Mouse (Mus musculus) testis, adult 2 months (tissue): ENCODE results near the gene Osbpl7. TPM values are rescaled to one million over a fixed set of nuclear protein-coding genes. Genes with fewer than 3 reads are reported as not detected.

Experiments
- H3K27ac ChIP-seq: fragments of 200-500 bp; 2 replicates; pipeline ENCODE4 v1.5.1; 2012; ENCODE audit warnings: low read depth, low read length; ENCODE audit not compliant: control insufficient read depth, insufficient read depth
- H3K27me3 ChIP-seq: fragments of 200-500 bp; 2 replicates; pipeline ENCODE4 v1.6.1; 2012; ENCODE audit warnings: mild to moderate bottlenecking, low read length, moderate library complexity; ENCODE audit not compliant: control insufficient read depth, insufficient read depth
- H3K36me3 ChIP-seq: fragments of 200-500 bp; 2 replicates; pipeline ENCODE4 v1.6.1; 2012; ENCODE audit warnings: mild to moderate bottlenecking, low read length; ENCODE audit not compliant: control insufficient read depth, insufficient read depth
- H3K4me1 ChIP-seq: fragments of 200-500 bp; 2 replicates; pipeline ENCODE4 v1.6.1; 2012; ENCODE audit warnings: low read length; ENCODE audit not compliant: control insufficient read depth, insufficient read depth
- H3K4me3 ChIP-seq: fragments of 200-500 bp; 2 replicates; pipeline ENCODE4 v1.5.1; 2012; ENCODE audit warnings: low read depth, mild to moderate bottlenecking, low read length, moderate library complexity, mixed read lengths; ENCODE audit not compliant: control insufficient read depth
- CTCF ChIP-seq: fragments of 200-500 bp; IDR thresholded peaks from 2 replicates; pipeline ENCODE4 v1.5.1; 2012; ENCODE audit warnings: low read depth, mild to moderate bottlenecking, inconsistent platforms, low read length, moderate library complexity; ENCODE audit not compliant: control insufficient read depth, insufficient read depth, insufficient replicate concordance
- POLR2A ChIP-seq: fragments of 200-500 bp; IDR thresholded peaks from 2 replicates; pipeline ENCODE4 v1.6.1; 2012; ENCODE audit warnings: low read depth, mild to moderate bottlenecking, inconsistent platforms, low read length, moderate library complexity; ENCODE audit not compliant: control insufficient read depth
- polyA plus RNA-seq: library from polyadenylated mRNA; depleted of rRNA; stranded (reverse); fragments of >200 nt; gene quantifications from 2 replicates; pipeline ENCODE4 v1.2.3, GENCODE M21; 2012

The Osbpl7 gene
- polyA plus RNA-seq, 1 experiment, result 82.3 TPM

GRCm38 (mm10) chr11:97029686-97030417 is 20.6 kb upstream of the Osbpl7 start, which contains the start of gene Scrn2:
Gene Scrn2, plus strand, starts transcription at chr11:97029938.
- peak within 1 kb of the TSS; percentile 58 for H3K27ac ChIP-seq
- peak; percentile 85 for TF ChIP-seq CTCF
- TF ChIP-seq POLR2A, result no peak; the same call in 1 of the 2 replicates

GRCm38 (mm10) chr11:97030426-97030825 is 20.0 kb upstream of the Osbpl7 start:
- peak overlapping the region; percentile 81 for H3K4me3 ChIP-seq

More at GRCm38 (mm10) chr11:97029686-97030417, 20.6 kb upstream of the Osbpl7 start, which contains the start of gene Scrn2:
- H3K4me1 ChIP-seq, result peaks cover 19% of the 10 kb centered on the region
- H3K4me3 ChIP-seq, result peak within 1 kb of the TSS; percentile 81
- H3K36me3 ChIP-seq, result no peaks in the 10 kb centered on the region
- H3K27me3 ChIP-seq, result no peaks in the 10 kb centered on the region

GRCm38 (mm10) chr11:97031977-97032376 is 18.5 kb upstream of the Osbpl7 start:
- no peaks in the 10 kb centered on the region for H3K36me3 ChIP-seq
- TF ChIP-seq CTCF (no peak), POLR2A (no peak)
- no peak overlapping the region for H3K27ac ChIP-seq
- H3K27me3 ChIP-seq, result no peaks in the 10 kb centered on the region
- H3K4me1 ChIP-seq, result peaks cover 10% of the 10 kb centered on the region
- no peak overlapping the region for H3K4me3 ChIP-seq

More at GRCm38 (mm10) chr11:97030426-97030825, 20.0 kb upstream of the Osbpl7 start:
- peaks cover 14% of the 10 kb centered on the region for H3K4me1 ChIP-seq
- TF ChIP-seq CTCF, result no peak
- TF ChIP-seq POLR2A, result no peak; the same call in 1 of the 2 replicates
- H3K27me3 ChIP-seq, result no peaks in the 10 kb centered on the region
- no peaks in the 10 kb centered on the region for H3K36me3 ChIP-seq
- H3K27ac ChIP-seq, result peak overlapping the region; percentile 58

GRCm38 (mm10) chr11:97032499-97032898 is 17.9 kb upstream of the Osbpl7 start:
- no peaks in the 10 kb centered on the region for H3K27me3 ChIP-seq
- H3K36me3 ChIP-seq, result no peaks in the 10 kb centered on the region
- no peak overlapping the region; the same call in 1 of the 2 replicates for H3K27ac ChIP-seq
- TF ChIP-seq CTCF, result no peak
- TF ChIP-seq POLR2A, result no peak
- peaks cover 10% of the 10 kb centered on the region for H3K4me1 ChIP-seq
- H3K4me3 ChIP-seq, result no peak overlapping the region

- Histone ChIP-seq H3K4me3 (no peak overlapping the region), H3K27ac (no peak overlapping the region), H3K4me1 (peaks cover 10% of the 10 kb centered on the region), H3K36me3 (no peaks in the 10 kb centered on the region), H3K27me3 (no peaks in the 10 kb centered on the region)
- TF ChIP-seq POLR2A (no peak), CTCF (no peak)
Measured at GRCm38 (mm10) chr11:97033781-97034180, 16.6 kb upstream of the Osbpl7 start.

GRCm38 (mm10) chr11:97036141-97036540 is 14.3 kb upstream of the Osbpl7 start:
- TF ChIP-seq POLR2A (no peak; the same call in 1 of the 2 replicates), CTCF (no peak)
- peaks cover 2% of the 10 kb centered on the region for H3K4me1 ChIP-seq
- no peaks in the 10 kb centered on the region for H3K27me3 ChIP-seq
- H3K36me3 ChIP-seq, result peaks cover 2% of the 10 kb centered on the region
- H3K4me3 ChIP-seq, result no peak overlapping the region
- no peak overlapping the region for H3K27ac ChIP-seq

- peaks cover 2% of the 10 kb centered on the region for H3K36me3 ChIP-seq
- H3K4me3 ChIP-seq, result no peak overlapping the region
- no peaks in the 10 kb centered on the region for H3K27me3 ChIP-seq
- no peak overlapping the region for H3K27ac ChIP-seq
- TF ChIP-seq CTCF (no peak), POLR2A (no peak)
- peaks cover 2% of the 10 kb centered on the region for H3K4me1 ChIP-seq
Measured at GRCm38 (mm10) chr11:97038881-97039280, 11.5 kb upstream of the Osbpl7 start.
